Mouse (Mus musculus) heart, embryonic 11.5 days (tissue): ENCODE measurements around the gene Arhgef18. TPM values are rescaled to one million over a fixed set of nuclear protein-coding genes. Genes with fewer than 3 reads are reported as not detected.

Source experiments
- ATAC-seq: fragments of 200-750 bp; cut with Nextera tagmentation; replicated peaks from 2 replicates; pipeline ENCODE4 v1.8.0; 2017; ENCODE audit warnings: moderate library complexity; ENCODE audit not compliant: insufficient number of reproducible peaks, low FRiP score, low TSS enrichment
- H3K27ac ChIP-seq: fragments of 300-500 bp; sonication (generic); 2 replicates; pipeline ENCODE4 v1.5.1; 2014; ENCODE audit warnings: mild to moderate bottlenecking, low read depth, low read length
- H3K27me3 ChIP-seq: fragments of 300-500 bp; sonication (generic); 2 replicates; pipeline ENCODE4 v1.6.1; 2014; ENCODE audit warnings: mild to moderate bottlenecking, low read length, mixed read lengths; ENCODE audit not compliant: control insufficient read depth, insufficient read depth
- H3K36me3 ChIP-seq: fragments of 300-500 bp; sonication (generic); 2 replicates; pipeline ENCODE4 v1.6.1; 2014; ENCODE audit warnings: mild to moderate bottlenecking, low read length, moderate library complexity, mixed read lengths; ENCODE audit not compliant: control insufficient read depth, insufficient read depth
- H3K4me1 ChIP-seq: fragments of 300-500 bp; sonication (generic); 2 replicates; pipeline ENCODE4 v1.6.1; 2014; ENCODE audit warnings: low read length; ENCODE audit not compliant: control insufficient read depth, insufficient read depth
- H3K4me2 ChIP-seq: fragments of 300-500 bp; sonication (generic); 2 replicates; pipeline ENCODE4 v1.6.1; 2014; ENCODE audit warnings: mild to moderate bottlenecking, moderate library complexity
- H3K4me3 ChIP-seq: fragments of 300-500 bp; sonication (generic); 2 replicates; pipeline ENCODE4 v1.5.1; 2014; ENCODE audit warnings: low read depth, low read length
- H3K9ac ChIP-seq: fragments of 300-500 bp; sonication (generic); 2 replicates; pipeline ENCODE4 v1.6.1; 2014; ENCODE audit warnings: mild to moderate bottlenecking, low read depth, low read length, moderate library complexity
- H3K9me3 ChIP-seq: fragments of 300-500 bp; sonication (generic); replicated peaks from 2 replicates; pipeline ENCODE4 v1.6.1; 2016; ENCODE audit warnings: low read length; ENCODE audit not compliant: control insufficient read depth
- WGBS: fragments of 180-500 bp; shearing (Covaris S2); extraction: QIAGEN DNeasy Blood & Tissue Kit; methylation state at CpG from one replicate; pipeline ENCODE4 v1.1.7; 2014; ENCODE audit not compliant: insufficient replicate concordance; 5-methylcytosine and 5-hydroxymethylcytosine counted together
- polyA plus RNA-seq: library from polyadenylated mRNA; unstranded; fragments of >200 nt; fragmentation: Nextera tagmentation; extraction: Ambion mirVana; gene quantifications from 2 replicates; pipeline ENCODE4 v1.2.1, GENCODE M21; 2014

The Arhgef18 gene
- polyA plus RNA-seq, 1 experiment from 2014 or later: 5.3 TPM

DNA sequence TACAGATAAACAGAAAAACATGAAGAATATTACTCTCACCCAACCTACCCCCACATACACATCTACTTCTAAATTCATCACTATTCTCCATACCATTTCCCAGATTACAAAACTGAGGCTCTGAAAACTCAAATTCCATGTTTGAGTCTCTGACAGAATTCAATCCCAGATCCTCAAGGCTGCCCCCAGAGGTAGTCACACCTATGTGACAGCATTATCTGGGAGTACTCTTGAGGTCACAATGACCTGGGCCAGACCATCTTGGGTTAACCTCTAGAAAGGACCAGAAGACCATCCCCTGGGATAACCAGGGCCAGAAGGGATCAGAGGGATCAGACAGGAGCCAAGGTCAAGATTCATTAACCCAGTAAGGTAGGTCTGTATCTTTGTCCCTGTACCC, 77.8 kb downstream of the Arhgef18 start, which contains the start of gene Tex45:
TSS of gene Tex45 (plus strand) at position 301 of the 400 bp plus-strand sequence.
- Histone ChIP-seq H3K4me1 (no peaks in the 10 kb centered on the region), H3K4me3 (no peak within 1 kb of the TSS), H3K36me3 (no peaks in the 10 kb centered on the region), H3K27ac (no peak within 1 kb of the TSS), H3K27me3 (no peaks in the 10 kb centered on the region), H3K9ac (no peak within 1 kb of the TSS), H3K4me2 (no peak within 1 kb of the TSS), H3K9me3 (no peaks in the 10 kb centered on the region)
- no peak for ATAC-seq

DNA sequence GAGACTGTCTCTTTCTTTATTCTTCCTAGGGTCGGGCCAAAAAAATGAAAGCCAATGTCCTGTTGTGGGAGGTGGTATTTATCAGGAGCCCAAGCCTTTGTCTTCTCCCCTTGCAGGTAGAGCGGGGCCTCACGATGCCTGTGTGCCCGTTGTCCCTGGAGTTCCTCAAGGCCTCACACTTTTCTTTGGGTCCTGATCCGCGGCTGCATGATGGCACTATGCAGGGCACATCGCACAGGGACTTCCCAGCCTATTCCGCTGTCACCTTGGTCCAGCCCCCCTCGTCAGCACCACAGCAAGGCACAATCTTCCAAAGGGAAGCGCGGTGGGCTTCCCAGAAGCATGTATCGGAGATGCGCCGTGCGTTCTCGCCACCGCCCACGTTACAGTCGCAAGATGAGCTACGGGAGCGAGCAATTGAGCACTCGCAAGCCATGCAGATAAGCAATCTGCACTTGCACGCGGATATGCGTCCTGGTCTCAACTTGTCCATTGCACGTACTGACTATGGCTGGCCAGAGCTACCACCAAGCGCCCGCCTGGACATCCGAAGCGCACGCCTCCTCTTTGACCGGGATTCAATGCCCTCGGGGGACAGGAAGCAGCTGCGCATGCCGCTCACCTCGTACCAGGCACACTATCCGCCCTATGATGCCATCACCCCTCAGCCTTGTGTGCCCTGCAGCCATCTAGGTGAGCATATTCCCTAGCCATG, 83.1 kb downstream of the Arhgef18 start:
- H3K27me3 ChIP-seq: peaks cover 6% of the 10 kb centered on the region; the same call in 1 of the 2 replicates
- ATAC-seq: no peak
- no peak overlapping the region for H3K27ac ChIP-seq
- WGBS: 18% methylated on average over 37 of the region's 37 CpGs
- peak overlapping the region; percentile 32 for H3K4me3 ChIP-seq
- peak overlapping the region; percentile 17 for H3K9ac ChIP-seq
- peak overlapping the region; percentile 67 for H3K4me2 ChIP-seq
- 0 out of 2 replicates have a peak, but pooled peaks cover 2% of the 10 kb centered on the region for H3K4me1 ChIP-seq
- no peaks in the 10 kb centered on the region for H3K9me3 ChIP-seq
- H3K36me3 ChIP-seq: no peaks in the 10 kb centered on the region

GRCm38 (mm10) chr8:3480221-3480785, 87.5 kb downstream of the Arhgef18 start:
- Histone ChIP-seq H3K4me2 (no peak overlapping the region), H3K4me3 (no peak overlapping the region), H3K9me3 (no peaks in the 10 kb centered on the region), H3K36me3 (no peaks in the 10 kb centered on the region), H3K27ac (0 out of 2 replicates have a peak overlapping the region, but pooled peaks have one; percentile 17), H3K27me3 (peaks cover 6% of the 10 kb centered on the region; the same call in 1 of the 2 replicates), H3K4me1 (0 out of 2 replicates have a peak, but pooled peaks cover 2% of the 10 kb centered on the region), H3K9ac (no peak overlapping the region)
- ATAC-seq: no peak
- 57% methylated on average over 4 of the region's 4 CpGs for WGBS

GRCm38 (mm10) chr8:3481605-3482004, 88.8 kb downstream of the Arhgef18 start:
- H3K4me2 ChIP-seq: no peak overlapping the region
- no peaks in the 10 kb centered on the region for H3K4me1 ChIP-seq
- H3K27ac ChIP-seq: no peak overlapping the region
- H3K4me3 ChIP-seq: no peak overlapping the region
- H3K36me3 ChIP-seq: no peaks in the 10 kb centered on the region
- no peaks in the 10 kb centered on the region for H3K9me3 ChIP-seq
- H3K9ac ChIP-seq: no peak overlapping the region
- peaks cover 6% of the 10 kb centered on the region; the same call in 1 of the 2 replicates for H3K27me3 ChIP-seq
- WGBS: 57% methylated on average over 5 of the region's 5 CpGs
- ATAC-seq: no peak

- Histone ChIP-seq H3K9me3 (no peaks in the 10 kb centered on the region), H3K4me3 (no peak overlapping the region), H3K36me3 (no peaks in the 10 kb centered on the region), H3K4me1 (no peaks in the 10 kb centered on the region), H3K27ac (no peak overlapping the region), H3K9ac (no peak overlapping the region), H3K4me2 (no peak overlapping the region), H3K27me3 (peaks cover 6% of the 10 kb centered on the region; the same call in 1 of the 2 replicates)
- no peak for ATAC-seq
- WGBS: 79% methylated on average over 22 of the region's 22 CpGs
These were observed 89.5 kb downstream of the Arhgef18 start for GRCm38 (mm10) chr8:3482240-3482740.

GRCm38 (mm10) chr8:3483546-3483945, 90.7 kb downstream of the Arhgef18 start:
- Histone ChIP-seq H3K9ac (no peak overlapping the region), H3K4me3 (no peak overlapping the region), H3K27ac (no peak overlapping the region), H3K9me3 (no peaks in the 10 kb centered on the region), H3K4me2 (no peak overlapping the region), H3K36me3 (no peaks in the 10 kb centered on the region), H3K27me3 (no peaks in the 10 kb centered on the region), H3K4me1 (no peaks in the 10 kb centered on the region)
- no peak for ATAC-seq
- WGBS: 44% methylated on average over 7 of the region's 7 CpGs

- Histone ChIP-seq H3K9me3 (no peaks in the 10 kb centered on the region), H3K9ac (no peak overlapping the region), H3K36me3 (no peaks in the 10 kb centered on the region), H3K27me3 (no peaks in the 10 kb centered on the region), H3K27ac (no peak overlapping the region), H3K4me3 (no peak overlapping the region), H3K4me1 (no peaks in the 10 kb centered on the region), H3K4me2 (no peak overlapping the region)
- ATAC-seq: 0 out of 2 replicates have a peak, but pooled peaks have one; percentile 45
- 11% methylated on average over 5 of the region's 5 CpGs for WGBS
These were observed 92.4 kb downstream of the Arhgef18 start for GRCm38 (mm10) chr8:3485192-3485591.

DNA sequence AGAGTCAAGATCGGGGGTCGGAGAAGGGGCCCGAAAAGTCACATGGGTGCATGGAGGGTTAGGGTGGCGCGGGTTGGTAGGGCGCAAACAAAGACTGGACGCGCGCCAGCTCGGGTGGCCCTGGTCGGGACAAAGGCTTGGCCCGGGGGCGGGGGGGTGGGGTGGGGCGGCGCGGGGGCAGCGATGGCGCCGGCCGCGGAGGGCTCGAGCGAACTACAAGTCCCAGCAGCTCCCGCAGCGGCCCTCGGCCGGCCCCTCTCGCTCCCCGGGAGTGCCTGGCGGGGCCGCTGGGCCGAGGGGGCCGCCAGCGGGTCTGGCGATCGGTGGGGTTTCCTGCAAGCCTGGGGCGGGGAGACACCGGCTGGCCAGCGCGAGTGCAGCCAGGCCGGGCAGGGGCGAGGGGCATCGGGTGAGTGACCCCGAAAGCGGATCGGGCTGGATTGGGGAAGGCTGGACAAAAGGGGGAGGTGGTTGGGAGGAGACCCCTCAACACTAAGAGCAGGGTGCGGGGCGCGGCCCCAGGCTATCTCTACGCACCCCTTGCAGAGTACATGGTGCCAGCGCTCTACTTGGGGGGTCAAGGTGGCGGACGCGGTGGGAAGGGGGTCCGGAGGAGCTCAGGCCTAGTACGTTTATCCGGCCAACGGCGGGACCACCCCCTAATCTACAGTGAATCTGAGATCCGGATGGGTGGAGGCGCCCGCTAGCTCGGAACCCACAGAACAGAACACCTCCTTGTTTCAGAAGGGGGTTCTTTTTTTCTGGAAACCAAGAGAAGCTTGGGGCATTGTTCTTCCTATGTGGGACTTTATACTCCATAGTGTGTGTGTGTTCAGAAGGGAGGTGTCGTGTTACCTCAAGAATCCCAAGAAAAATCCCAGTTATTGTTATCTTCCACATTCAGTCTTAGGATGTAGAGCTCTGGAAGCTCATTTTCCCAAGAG, 100.4 kb downstream of the Arhgef18 start, which contains the start of gene Zfp358:
TSS of gene Zfp358 (plus strand) at position 238 of the 944 bp plus-strand sequence.
- Histone ChIP-seq H3K4me3 (peak within 1 kb of the TSS; percentile 92), H3K36me3 (peaks cover 18% of the 10 kb centered on the region), H3K4me2 (peak within 1 kb of the TSS; percentile 79), H3K27me3 (no peaks in the 10 kb centered on the region), H3K27ac (peak within 1 kb of the TSS; percentile 75), H3K9me3 (peaks cover 6% of the 10 kb centered on the region; the same call in 1 of the 2 replicates), H3K9ac (peak within 1 kb of the TSS; percentile 99), H3K4me1 (peaks cover 5% of the 10 kb centered on the region; the same call in 1 of the 2 replicates)
- WGBS: under 1% methylated on average over 61 of the region's 64 CpGs
- ATAC-seq: peak; percentile 89
